Mouse (Mus musculus): Measurements from ENCODE around the gene Dapk2. TPM values are rescaled to one million over a fixed set of nuclear protein-coding genes. Genes with fewer than 3 reads are reported as not detected.

Dapk2 gene
- polyA plus RNA-seq, 1 experiment from 2014 or later, result 2.7 TPM

- Histone ChIP-seq H3K27ac (ENCODE audit: low read depth, low read length) (no peak overlapping the region), H3K9ac (ENCODE audit: low read depth, low read length) (no peak overlapping the region), H3K4me2 (replicated peaks; ENCODE audit: low read depth, low read length) (peak overlapping the region; percentile 31), H3K9me3 (ENCODE audit: control insufficient read depth, low read length) (no peaks in the 10 kb centered on the region), H3K36me3 (ENCODE audit: control insufficient read depth, insufficient read depth, low read length) (no peaks in the 10 kb centered on the region), H3K4me3 (ENCODE audit: low read depth, low read length) (no peak overlapping the region), H3K4me1 (replicated peaks; ENCODE audit: control insufficient read depth, insufficient read depth, low read length) (peaks cover 6% of the 10 kb centered on the region; the same call in 1 of the 2 replicates), H3K27me3 (ENCODE audit: control insufficient read depth, insufficient read depth, low read length) (no peaks in the 10 kb centered on the region)
- peak; percentile 54 for DNase-seq (ENCODE audit: low spot score)
- 2% methylated on average over 15 of the region's 15 CpGs for WGBS
- peak; percentile 30; the same call in 1 of the 2 replicates for ATAC-seq (ENCODE audit: low FRiP score)
Observed at GRCm38 (mm10) chr9:66275267-66275991, 117.4 kb downstream of the Dapk2 start.

GRCm38 (mm10) chr9:66276062-66276461 lies 118.0 kb downstream of the Dapk2 start:
- H3K27ac ChIP-seq (ENCODE audit: low read depth, low read length), result no peak overlapping the region
- DNase-seq (ENCODE audit: low spot score) (no peak), ATAC-seq (ENCODE audit: low FRiP score) (no peak)
- 27% methylated on average over 4 of the region's 4 CpGs for WGBS
- no peak overlapping the region for H3K4me3 ChIP-seq (ENCODE audit: low read depth, low read length)
- H3K4me2 ChIP-seq (replicated peaks; ENCODE audit: low read depth, low read length), result peak overlapping the region; percentile 31; the same call in 1 of the 2 replicates
- no peak overlapping the region for H3K9ac ChIP-seq (ENCODE audit: low read depth, low read length)
- peaks cover 6% of the 10 kb centered on the region; the same call in 1 of the 2 replicates for H3K4me1 ChIP-seq (replicated peaks; ENCODE audit: control insufficient read depth, insufficient read depth, low read length)
- no peaks in the 10 kb centered on the region for H3K36me3 ChIP-seq (ENCODE audit: control insufficient read depth, insufficient read depth, low read length)
- no peaks in the 10 kb centered on the region for H3K27me3 ChIP-seq (ENCODE audit: control insufficient read depth, insufficient read depth, low read length)
- H3K9me3 ChIP-seq (ENCODE audit: control insufficient read depth, low read length), result no peaks in the 10 kb centered on the region

GRCm38 (mm10) chr9:66276697-66277385 lies 118.8 kb downstream of the Dapk2 start:
- H3K9ac ChIP-seq (ENCODE audit: low read depth, low read length), result no peak overlapping the region
- DNase-seq (ENCODE audit: low spot score), result peak; percentile 44
- no peaks in the 10 kb centered on the region for H3K27me3 ChIP-seq (ENCODE audit: control insufficient read depth, insufficient read depth, low read length)
- WGBS, result 17% methylated on average over 14 of the region's 14 CpGs
- H3K9me3 ChIP-seq (ENCODE audit: control insufficient read depth, low read length), result no peaks in the 10 kb centered on the region
- H3K4me1 ChIP-seq (replicated peaks; ENCODE audit: control insufficient read depth, insufficient read depth, low read length), result peaks cover 6% of the 10 kb centered on the region; the same call in 1 of the 2 replicates
- no peak overlapping the region for H3K4me2 ChIP-seq (replicated peaks; ENCODE audit: low read depth, low read length)
- no peak overlapping the region for H3K27ac ChIP-seq (ENCODE audit: low read depth, low read length)
- no peak for ATAC-seq (ENCODE audit: low FRiP score)
- no peak overlapping the region for H3K4me3 ChIP-seq (ENCODE audit: low read depth, low read length)
- no peaks in the 10 kb centered on the region for H3K36me3 ChIP-seq (ENCODE audit: control insufficient read depth, insufficient read depth, low read length)

- no peak for DNase-seq (ENCODE audit: low spot score)
- H3K27me3 ChIP-seq (ENCODE audit: control insufficient read depth, insufficient read depth, low read length), result no peaks in the 10 kb centered on the region
- no peak overlapping the region for H3K9ac ChIP-seq (ENCODE audit: low read depth, low read length)
- peaks cover 6% of the 10 kb centered on the region; the same call in 1 of the 2 replicates for H3K4me1 ChIP-seq (replicated peaks; ENCODE audit: control insufficient read depth, insufficient read depth, low read length)
- H3K4me2 ChIP-seq (replicated peaks; ENCODE audit: low read depth, low read length), result no peak overlapping the region
- H3K4me3 ChIP-seq (ENCODE audit: low read depth, low read length), result no peak overlapping the region
- no peak overlapping the region for H3K27ac ChIP-seq (ENCODE audit: low read depth, low read length)
- H3K36me3 ChIP-seq (ENCODE audit: control insufficient read depth, insufficient read depth, low read length), result no peaks in the 10 kb centered on the region
- no peaks in the 10 kb centered on the region for H3K9me3 ChIP-seq (ENCODE audit: control insufficient read depth, low read length)
- ATAC-seq (ENCODE audit: low FRiP score), result no peak
Observed at GRCm38 (mm10) chr9:66279647-66280046, 121.6 kb downstream of the Dapk2 start.

GRCm38 (mm10) chr9:66280496-66280895 lies 122.5 kb downstream of the Dapk2 start:
- no peaks in the 10 kb centered on the region for H3K36me3 ChIP-seq (ENCODE audit: control insufficient read depth, insufficient read depth, low read length)
- 79% methylated on average over 1 of the region's 1 CpGs for WGBS
- no peaks in the 10 kb centered on the region for H3K27me3 ChIP-seq (ENCODE audit: control insufficient read depth, insufficient read depth, low read length)
- no peaks in the 10 kb centered on the region for H3K9me3 ChIP-seq (ENCODE audit: control insufficient read depth, low read length)
- DNase-seq (ENCODE audit: low spot score) (no peak), ATAC-seq (ENCODE audit: low FRiP score) (no peak)
- no peak overlapping the region for H3K27ac ChIP-seq (ENCODE audit: low read depth, low read length)
- H3K9ac ChIP-seq (ENCODE audit: low read depth, low read length), result no peak overlapping the region
- no peak overlapping the region for H3K4me3 ChIP-seq (ENCODE audit: low read depth, low read length)
- H3K4me1 ChIP-seq (replicated peaks; ENCODE audit: control insufficient read depth, insufficient read depth, low read length), result peaks cover 3% of the 10 kb centered on the region; the same call in 1 of the 2 replicates
- H3K4me2 ChIP-seq (replicated peaks; ENCODE audit: low read depth, low read length), result no peak overlapping the region

- no peaks in the 10 kb centered on the region for H3K36me3 ChIP-seq (ENCODE audit: control insufficient read depth, insufficient read depth, low read length)
- H3K27me3 ChIP-seq (ENCODE audit: control insufficient read depth, insufficient read depth, low read length), result no peaks in the 10 kb centered on the region
- WGBS, result 63% methylated on average over 9 of the region's 9 CpGs
- H3K27ac ChIP-seq (ENCODE audit: low read depth, low read length), result no peak overlapping the region
- peaks cover 3% of the 10 kb centered on the region; the same call in 1 of the 2 replicates for H3K4me1 ChIP-seq (replicated peaks; ENCODE audit: control insufficient read depth, insufficient read depth, low read length)
- ATAC-seq (ENCODE audit: low FRiP score) (no peak), DNase-seq (ENCODE audit: low spot score) (no peak)
- H3K9me3 ChIP-seq (ENCODE audit: control insufficient read depth, low read length), result no peaks in the 10 kb centered on the region
- no peak overlapping the region for H3K4me2 ChIP-seq (replicated peaks; ENCODE audit: low read depth, low read length)
- no peak overlapping the region for H3K9ac ChIP-seq (ENCODE audit: low read depth, low read length)
- no peak overlapping the region for H3K4me3 ChIP-seq (ENCODE audit: low read depth, low read length)
Observed at GRCm38 (mm10) chr9:66281501-66281951, 123.5 kb downstream of the Dapk2 start.

GRCm38 (mm10) chr9:66282582-66282981 lies 124.6 kb downstream of the Dapk2 start:
- Histone ChIP-seq H3K4me2 (replicated peaks; ENCODE audit: low read depth, low read length) (no peak overlapping the region), H3K4me3 (ENCODE audit: low read depth, low read length) (no peak overlapping the region), H3K9ac (ENCODE audit: low read depth, low read length) (no peak overlapping the region), H3K27me3 (ENCODE audit: control insufficient read depth, insufficient read depth, low read length) (no peaks in the 10 kb centered on the region), H3K27ac (ENCODE audit: low read depth, low read length) (no peak overlapping the region), H3K4me1 (replicated peaks; ENCODE audit: control insufficient read depth, insufficient read depth, low read length) (no peaks in the 10 kb centered on the region), H3K9me3 (ENCODE audit: control insufficient read depth, low read length) (no peaks in the 10 kb centered on the region), H3K36me3 (ENCODE audit: control insufficient read depth, insufficient read depth, low read length) (no peaks in the 10 kb centered on the region)
- ATAC-seq (ENCODE audit: low FRiP score), result no peak
- DNase-seq (ENCODE audit: low spot score), result no peak
- WGBS, result 96% methylated on average over 1 of the region's 1 CpGs

- 22% methylated on average over 2 of the region's 2 CpGs for WGBS
- peak; percentile 80 for DNase-seq (ENCODE audit: low spot score)
Observed at GRCm38 (mm10) chr9:66283565-66284203, 125.7 kb downstream of the Dapk2 start.

More at GRCm38 (mm10) chr9:66283565-66284203, 125.7 kb downstream of the Dapk2 start:
- Histone ChIP-seq H3K9me3 (ENCODE audit: control insufficient read depth, low read length) (no peaks in the 10 kb centered on the region), H3K27me3 (ENCODE audit: control insufficient read depth, insufficient read depth, low read length) (no peaks in the 10 kb centered on the region), H3K27ac (ENCODE audit: low read depth, low read length) (no peak overlapping the region), H3K4me3 (ENCODE audit: low read depth, low read length) (no peak overlapping the region), H3K4me1 (replicated peaks; ENCODE audit: control insufficient read depth, insufficient read depth, low read length) (no peaks in the 10 kb centered on the region), H3K9ac (ENCODE audit: low read depth, low read length) (no peak overlapping the region), H3K4me2 (replicated peaks; ENCODE audit: low read depth, low read length) (no peak overlapping the region), H3K36me3 (ENCODE audit: control insufficient read depth, insufficient read depth, low read length) (no peaks in the 10 kb centered on the region)
- no peak for ATAC-seq (ENCODE audit: low FRiP score)

Measured in hindbrain, embryonic 11.5 days (tissue).